Mouse (Mus musculus) E14TG2a.4 (cell line): Measurements from ENCODE around the gene Pip5k1c.

Experiments used
- H3K27me3 ChIP-seq: 2 replicates; pipeline ENCODE4 v1.6.1; 2014; ENCODE audit warnings: low read length, control low read depth; ENCODE audit not compliant: insufficient read depth
- H3K36me3 ChIP-seq: 2 replicates; pipeline ENCODE4 v1.6.1; 2014; ENCODE audit warnings: low read length, control low read depth; ENCODE audit not compliant: insufficient read depth
- H3K4me1 ChIP-seq: replicated peaks from 2 replicates; pipeline ENCODE4 v1.6.1; 2014; ENCODE audit warnings: low read depth, low read length, control low read depth
- H3K4me3 ChIP-seq: replicated peaks from 2 replicates; pipeline ENCODE4 v1.5.1; 2014; ENCODE audit warnings: mild to moderate bottlenecking, low read length
- H3K9me3 ChIP-seq: 2 replicates; pipeline ENCODE4 v1.6.1; 2014; ENCODE audit warnings: low read length, control low read depth
- CTCF ChIP-seq: conservative IDR thresholded peaks from 2 replicates; pipeline ENCODE4 v1.5.1; 2014; ENCODE audit warnings: low read length
- NANOG ChIP-seq: IDR thresholded peaks from 2 replicates; pipeline ENCODE4 v1.6.1; 2014; ENCODE audit warnings: borderline replicate concordance, low read length, mixed read lengths
- POU5F1 ChIP-seq: IDR thresholded peaks from 2 replicates; pipeline ENCODE4 v1.6.1; 2014; ENCODE audit warnings: low read length, borderline replicate concordance

The Pip5k1c gene

GRCm38 (mm10) chr10:81313581-81313980 lies 20.8 kb downstream of the Pip5k1c start:
- Histone ChIP-seq H3K4me1 (peaks cover 97% of the 10 kb centered on the region), H3K36me3 (peaks cover 90% of the 10 kb centered on the region), H3K27me3 (no peaks in the 10 kb centered on the region), H3K9me3 (no peaks in the 10 kb centered on the region), H3K4me3 (peak overlapping the region; percentile 41)
- TF ChIP-seq POU5F1 (no peak), NANOG (no peak), CTCF (no peak)

GRCm38 (mm10) chr10:81314201-81314600 lies 21.4 kb downstream of the Pip5k1c start:
- Histone ChIP-seq H3K27me3 (no peaks in the 10 kb centered on the region), H3K9me3 (no peaks in the 10 kb centered on the region), H3K4me1 (peaks cover 97% of the 10 kb centered on the region), H3K4me3 (no peak overlapping the region), H3K36me3 (peaks cover 90% of the 10 kb centered on the region)
- TF ChIP-seq CTCF (no peak), POU5F1 (no peak)

- TF ChIP-seq NANOG (no peak), CTCF (no peak), POU5F1 (no peak)
- H3K36me3 ChIP-seq: peaks cover 79% of the 10 kb centered on the region
- H3K4me1 ChIP-seq: peaks cover 92% of the 10 kb centered on the region
- no peaks in the 10 kb centered on the region for H3K9me3 ChIP-seq
- H3K27me3 ChIP-seq: no peaks in the 10 kb centered on the region
- H3K4me3 ChIP-seq: no peak overlapping the region
Observed at GRCm38 (mm10) chr10:81315587-81315986, 22.8 kb downstream of the Pip5k1c start.

- H3K36me3 ChIP-seq: peaks cover 70% of the 10 kb centered on the region
- peak overlapping the region; percentile 72 for H3K4me3 ChIP-seq
- no peak for TF ChIP-seq NANOG
- peak; percentile 14; the same call in 1 of the 2 replicates for TF ChIP-seq CTCF
- peaks cover 83% of the 10 kb centered on the region for H3K4me1 ChIP-seq
- H3K27me3 ChIP-seq: no peaks in the 10 kb centered on the region
- H3K9me3 ChIP-seq: no peaks in the 10 kb centered on the region
Observed at GRCm38 (mm10) chr10:81316338-81317060, 23.7 kb downstream of the Pip5k1c start.

- Histone ChIP-seq H3K27me3 (no peaks in the 10 kb centered on the region), H3K4me1 (peaks cover 83% of the 10 kb centered on the region), H3K4me3 (peak overlapping the region; percentile 72), H3K9me3 (no peaks in the 10 kb centered on the region), H3K36me3 (peaks cover 65% of the 10 kb centered on the region)
- no peak for TF ChIP-seq NANOG
Observed at GRCm38 (mm10) chr10:81317273-81317672, 24.5 kb downstream of the Pip5k1c start.

GRCm38 (mm10) chr10:81318589-81319329 lies 26.0 kb downstream of the Pip5k1c start:
- Histone ChIP-seq H3K27me3 (no peaks in the 10 kb centered on the region), H3K36me3 (peaks cover 65% of the 10 kb centered on the region), H3K9me3 (no peaks in the 10 kb centered on the region), H3K4me1 (peaks cover 83% of the 10 kb centered on the region), H3K4me3 (peak overlapping the region; percentile 100; the same call in 1 of the 2 replicates)
- TF ChIP-seq NANOG (no peak), CTCF (no peak), POU5F1 (no peak)

GRCm38 (mm10) chr10:81319330-81319699 lies 26.6 kb downstream of the Pip5k1c start:
- H3K27me3 ChIP-seq: no peaks in the 10 kb centered on the region
- H3K4me3 ChIP-seq: peak overlapping the region; percentile 100
- H3K9me3 ChIP-seq: no peaks in the 10 kb centered on the region
- peaks cover 83% of the 10 kb centered on the region for H3K4me1 ChIP-seq
- peaks cover 65% of the 10 kb centered on the region for H3K36me3 ChIP-seq
- no peak for TF ChIP-seq POU5F1
- TF ChIP-seq NANOG: no peak
- no peak for TF ChIP-seq CTCF

- H3K36me3 ChIP-seq: peaks cover 65% of the 10 kb centered on the region
- H3K4me3 ChIP-seq: peak overlapping the region; percentile 100
- H3K4me1 ChIP-seq: peaks cover 84% of the 10 kb centered on the region
- TF ChIP-seq NANOG: no peak
- TF ChIP-seq POU5F1: no peak
- no peak for TF ChIP-seq CTCF
- H3K9me3 ChIP-seq: no peaks in the 10 kb centered on the region
- no peaks in the 10 kb centered on the region for H3K27me3 ChIP-seq
Observed at GRCm38 (mm10) chr10:81319741-81320549, 27.2 kb downstream of the Pip5k1c start.
